Comparison of ENCODE assay signal across 9 mouse cellular contexts in genomic region chr4:44260244-44260643, GRCm38 (mm10). TPM values are rescaled to one million over a fixed set of nuclear protein-coding genes. Genes with fewer than 3 reads are reported as not detected.
DNase-seq lines count a peak whose midpoint lies in the region; ATAC-seq and TF ChIP-seq lines count a peak whose summit lies in the region.
"Had no signal": no experiment of that assay in that cellular context is flagged by ENCODE, and none has a peak within 500 bp of the region (broad histone marks: within the 10 kb centered on the region; RNA-seq: fewer than 3 reads in every experiment).

No protein-coding gene starts in this region.

- H3K36me3 ChIP-seq in intestine, embryonic 14.5 days (ENCODE audit: control insufficient read depth, insufficient read depth, low read length) = no peaks in the 10 kb centered on the region
- H3K36me3 ChIP-seq in intestine, postnatal 0 days (ENCODE audit: control insufficient read depth, insufficient read depth) = no peaks in the 10 kb centered on the region
- H3K36me3 ChIP-seq in embryonic facial prominence, embryonic 14.5 days (ENCODE audit: control insufficient read depth, insufficient read depth, low read length) = no peaks in the 10 kb centered on the region
- H3K36me3 ChIP-seq in thymus, adult 2 months (ENCODE audit: control insufficient read depth, insufficient read depth, low read length) = no peaks in the 10 kb centered on the region
- H3K36me3 ChIP-seq: liver, embryonic 15.5 days had no signal

- 3% methylated on average over 10 of the region's 10 CpGs for WGBS in intestine, embryonic 14.5 days
- 2% methylated on average over 10 of the region's 10 CpGs for WGBS in intestine, postnatal 0 days
- WGBS in embryonic facial prominence, embryonic 14.5 days = 2% methylated on average over 10 of the region's 10 CpGs
- under 1% methylated on average over 10 of the region's 10 CpGs for whole genome bisulfite sequencing in lung, adult 2 months
- 3% methylated on average over 10 of the region's 10 CpGs for WGBS in thymus, adult 2 months

- no peak for TF ChIP-seq POLR2A in lung, adult 2 months (IDR thresholded peaks at IDR 0.05; ENCODE audit: borderline replicate concordance, extremely low read depth, low read depth, low read length)
- TF ChIP-seq POLR2A in thymus, adult 2 months (IDR thresholded peaks at IDR 0.05; ENCODE audit: control insufficient read depth, extremely low read depth, insufficient read depth, low read length, poor library complexity) = no peak

- H3K9me3 ChIP-seq in intestine, embryonic 14.5 days (ENCODE audit: control insufficient read depth, low read length) = no peaks in the 10 kb centered on the region
- no peaks in the 10 kb centered on the region for H3K9me3 ChIP-seq in intestine, postnatal 0 days (ENCODE audit: control insufficient read depth)
- H3K9me3 ChIP-seq in embryonic facial prominence, embryonic 14.5 days (ENCODE audit: control insufficient read depth, low read length) = no peaks in the 10 kb centered on the region
- H3K9me3 ChIP-seq: liver, embryonic 15.5 days had no signal

- H3K4me1 ChIP-seq in intestine, embryonic 14.5 days (replicated peaks; ENCODE audit: control insufficient read depth, insufficient read depth, low read length) = no peaks in the 10 kb centered on the region
- no peaks in the 10 kb centered on the region for H3K4me1 ChIP-seq in intestine, postnatal 0 days (replicated peaks; ENCODE audit: control insufficient read depth, insufficient read depth, low read length)
- H3K4me1 ChIP-seq in embryonic facial prominence, embryonic 14.5 days (ENCODE audit: control insufficient read depth, insufficient read depth, low read length) = no peaks in the 10 kb centered on the region
- no peaks in the 10 kb centered on the region for H3K4me1 ChIP-seq in lung, adult 2 months (ENCODE audit: control insufficient read depth, insufficient read depth, low read length)
- no peaks in the 10 kb centered on the region for H3K4me1 ChIP-seq in thymus, adult 2 months (replicated peaks; ENCODE audit: control insufficient read depth, insufficient read depth, low read length)
- H3K4me1 ChIP-seq: liver, embryonic 15.5 days had no signal

- TF ChIP-seq CTCF in intestine, postnatal 0 days (IDR thresholded peaks at IDR 0.05; ENCODE audit: low read depth) = no peak
- TF ChIP-seq CTCF in lung, adult 2 months (IDR thresholded peaks at IDR 0.05; ENCODE audit: insufficient read depth, low read length) = no peak
- TF ChIP-seq CTCF in thymus, adult 2 months (IDR thresholded peaks at IDR 0.05; ENCODE audit: borderline replicate concordance, control insufficient read depth, extremely low read depth, insufficient read depth, low read length, poor library complexity) = no peak

- H3K27me3 ChIP-seq in intestine, embryonic 14.5 days (replicated peaks; ENCODE audit: control insufficient read depth, insufficient read depth, low read length) = no peaks in the 10 kb centered on the region
- no peaks in the 10 kb centered on the region for H3K27me3 ChIP-seq in intestine, postnatal 0 days (replicated peaks; ENCODE audit: control insufficient read depth, insufficient read depth, low read length)
- H3K27me3 ChIP-seq in embryonic facial prominence, embryonic 14.5 days (replicated peaks; ENCODE audit: control insufficient read depth, insufficient read depth, low read length) = no peaks in the 10 kb centered on the region
- no peaks in the 10 kb centered on the region for H3K27me3 ChIP-seq in thymus, adult 2 months (ENCODE audit: control insufficient read depth, insufficient read depth, low read length)
- H3K27me3 ChIP-seq: liver, embryonic 15.5 days had no signal

- no peak overlapping the region for H3K4me3 ChIP-seq in intestine, embryonic 14.5 days (ENCODE audit: low read depth, low read length)
- H3K4me3 ChIP-seq in intestine, postnatal 0 days (ENCODE audit: low read depth, low read length) = no peak overlapping the region
- no peak overlapping the region for H3K4me3 ChIP-seq in embryonic facial prominence, embryonic 14.5 days (ENCODE audit: low read depth, low read length)
- no peak overlapping the region for H3K4me3 ChIP-seq in lung, adult 2 months (replicated peaks; ENCODE audit: extremely low read depth, low read depth, low read length)
- no peak overlapping the region for H3K4me3 ChIP-seq in thymus, adult 2 months (ENCODE audit: control insufficient read depth, insufficient read depth, low read length)
- H3K4me3 ChIP-seq: liver, embryonic 15.5 days had no signal

- DNase-seq in intestine, embryonic 14.5 days (ENCODE audit: low spot score) = peak; percentile 90
- peak; percentile 83 for DNase-seq in NIH3T3 (ENCODE audit: low read depth)
- DNase-seq in embryonic facial prominence, embryonic 14.5 days (ENCODE audit: low spot score) = peak; percentile 83
- DNase-seq in lung, adult 2 months = peak; percentile 34
- peak; percentile 51 for DNase-seq in thymus, adult 2 months
- no peak for DNase-seq in right cerebral cortex, postnatal 36 days (ENCODE audit: low spot score in 2 of 2)
- DNase-seq in right cerebral cortex, postnatal 10 days (ENCODE audit: low spot score in 2 of 2) = no peak

- no peak for ATAC-seq in intestine, embryonic 14.5 days (replicated peaks; ENCODE audit: low FRiP score, low TSS enrichment, low read depth)
- no peak for ATAC-seq in intestine, postnatal 0 days
- ATAC-seq in embryonic facial prominence, embryonic 14.5 days (ENCODE audit: low read depth) = no peak

- no peak overlapping the region for H3K27ac ChIP-seq in intestine, embryonic 14.5 days (ENCODE audit: low read depth)
- H3K27ac ChIP-seq in intestine, postnatal 0 days (ENCODE audit: low read depth, low read length) = no peak overlapping the region
- no peak overlapping the region for H3K27ac ChIP-seq in embryonic facial prominence, embryonic 14.5 days (replicated peaks; ENCODE audit: low read depth, low read length)
- H3K27ac ChIP-seq in thymus, adult 2 months (ENCODE audit: control insufficient read depth, insufficient read depth, low read length) = no peak overlapping the region
- H3K27ac ChIP-seq: liver, embryonic 15.5 days had no signal

- no peak overlapping the region for H3K4me2 ChIP-seq in intestine, embryonic 14.5 days (ENCODE audit: low read length)
- H3K4me2 ChIP-seq in intestine, postnatal 0 days (replicated peaks; ENCODE audit: low read depth) = no peak overlapping the region
- H3K4me2 ChIP-seq in embryonic facial prominence, embryonic 14.5 days (ENCODE audit: low read depth, low read length) = no peak overlapping the region
- H3K4me2 ChIP-seq: liver, embryonic 15.5 days had no signal

- H3K9ac ChIP-seq in intestine, embryonic 14.5 days (ENCODE audit: low read length) = no peak overlapping the region
- no peak overlapping the region for H3K9ac ChIP-seq in intestine, postnatal 0 days (ENCODE audit: low read depth, low read length)
- H3K9ac ChIP-seq in embryonic facial prominence, embryonic 14.5 days (ENCODE audit: low read depth, low read length) = no peak overlapping the region
- H3K9ac ChIP-seq: liver, embryonic 15.5 days had no signal

RNA-seq across cellular contexts. Expression of gene Rnf38, which starts 26.7 kb away (rescaled TPM):
- polyA plus RNA-seq in intestine, embryonic 14.5 days (2014; fragmentation: Nextera tagmentation; extraction: Ambion mirVana) = 26.2 and 31.0 TPM in 2 replicates
- polyA plus RNA-seq in intestine, postnatal 0 days (2015; fragmentation: Nextera tagmentation; extraction: Ambion mirVana) = 6.0 and 6.5 TPM in 2 replicates
- polyA plus RNA-seq in embryonic facial prominence, embryonic 14.5 days (2014; fragmentation: Nextera tagmentation; extraction: Ambion mirVana) = 22.5 and 24.3 TPM in 2 replicates
- 114 and 123 TPM in 2 replicates for polyA plus RNA-seq in lung, adult 2 months (2012; rRNA removed)
- polyA plus RNA-seq in thymus, adult 2 months (2012; rRNA removed) = 435 and 445 TPM in 2 replicates

RNA-seq across cellular contexts. Expression of gene Melk, which starts 40.4 kb away (rescaled TPM):
- polyA plus RNA-seq in intestine, embryonic 14.5 days (2014; fragmentation: Nextera tagmentation; extraction: Ambion mirVana) = 42.1 and 43.1 TPM in 2 replicates
- polyA plus RNA-seq in intestine, postnatal 0 days (2015; fragmentation: Nextera tagmentation; extraction: Ambion mirVana) = 8.0 and 9.2 TPM in 2 replicates
- 30.5 and 37.9 TPM in 2 replicates for polyA plus RNA-seq in embryonic facial prominence, embryonic 14.5 days (2014; fragmentation: Nextera tagmentation; extraction: Ambion mirVana)
- polyA plus RNA-seq in lung, adult 2 months (2012; rRNA removed) = 0.31 and 0.92 TPM in 2 replicates
- 5.3 and 7.7 TPM in 2 replicates for polyA plus RNA-seq in thymus, adult 2 months (2012; rRNA removed)

Comparison
In these comparisons a context has a peak if more than half of its experiments do, and no peak if none do; other contexts are left out.
1. DNase-seq: peak in intestine, embryonic 14.5 days (single experiment), NIH3T3 (single experiment), embryonic facial prominence, embryonic 14.5 days (single experiment), lung, adult 2 months (single experiment) and thymus, adult 2 months (single experiment); none in right cerebral cortex, postnatal 36 days (0 of 2) and right cerebral cortex, postnatal 10 days (0 of 2).